ENCODE assay signal across 9 mouse cellular contexts in the genomic region with DNA sequence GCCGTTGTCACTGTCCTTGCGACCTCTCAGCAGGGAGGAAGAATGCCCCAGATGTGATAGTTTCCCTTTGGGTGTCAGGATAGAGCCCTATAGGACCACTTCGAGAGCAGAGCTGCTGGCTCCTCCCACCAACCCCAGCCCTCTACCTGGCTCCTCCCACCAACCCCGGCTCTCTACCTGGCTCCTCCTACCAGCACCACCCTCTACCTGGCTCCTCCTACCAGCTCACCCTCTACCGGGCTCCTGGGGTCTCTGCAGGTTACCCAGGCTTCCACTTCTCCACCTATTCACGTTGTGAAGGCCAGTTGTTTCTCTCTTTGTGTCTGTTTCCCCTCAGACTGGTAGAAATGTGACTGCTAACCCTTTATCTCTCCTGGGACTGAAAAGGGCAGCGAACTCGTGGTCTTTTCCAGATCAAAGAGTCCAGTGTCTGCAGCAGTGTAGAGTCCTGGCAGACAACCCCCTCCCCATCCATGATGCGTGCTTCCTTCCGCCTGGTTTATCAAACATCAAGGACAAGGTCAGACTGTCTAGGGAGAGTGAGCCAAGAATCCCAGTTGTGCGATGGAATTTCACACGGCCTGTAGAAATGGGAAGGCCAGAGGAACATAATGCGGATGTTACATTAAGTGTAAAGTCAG. TPM values are rescaled to one million over a fixed set of nuclear protein-coding genes. Genes with fewer than 3 reads are reported as not detected.
DNase-seq lines count a peak whose midpoint lies in the region; ATAC-seq and TF ChIP-seq lines count a peak whose summit lies in the region.
"Had no signal": no experiment of that assay in that cellular context is flagged by ENCODE, and none has a peak within 500 bp of the region (broad histone marks: within the 10 kb centered on the region; RNA-seq: fewer than 3 reads in every experiment).

No protein-coding gene starts in this region.

- peak; percentile 49 for DNase-seq in CD4-positive helper T cell, adult 2 months (ENCODE audit: low read depth, low spot score)
- DNase-seq in G1E (ENCODE audit: low spot score): peak; percentile 33
- peak; percentile 23 for DNase-seq in forelimb bud, embryonic 11.5 days (ENCODE audit: low read depth, low spot score)
- peak; percentile 32 for DNase-seq in liver, adult 2 months (ENCODE audit: extremely low read depth, low read depth, low spot score)
- peak; percentile 38 to 66 for DNase-seq in natural killer cell, adult 2 months (ENCODE audit: low spot score in 2 of 2)
- DNase-seq in frontal cortex, postnatal 25 days (ENCODE audit: low spot score in 2 of 2): no peak
- no peak for DNase-seq in urinary bladder, postnatal 14 days (ENCODE audit: low spot score)
- no peak for DNase-seq in urinary bladder, postnatal 36 days (ENCODE audit: low spot score in 2 of 2)

- no peak for TF ChIP-seq CTCF in G1E (IDR thresholded peaks at IDR 0.05; ENCODE audit: low read depth, low read length)
- no peak for TF ChIP-seq CTCF in liver, adult 2 months (IDR thresholded peaks at IDR 0.05; ENCODE audit: low read depth, low read length)

- no peaks in the 10 kb centered on the region for H3K79me2 ChIP-seq in liver, adult 2 months (ENCODE audit: control insufficient read depth, insufficient read depth, low read length)

- peaks cover 16% of the 10 kb centered on the region for H3K4me1 ChIP-seq in G1E (ENCODE audit: insufficient read depth, low read depth, low read length)
- peaks cover 4% of the 10 kb centered on the region; the same call in 1 of the 2 replicates for H3K4me1 ChIP-seq in liver, adult 2 months (ENCODE audit: control insufficient read depth, insufficient read depth, low read length)

- 38% methylated on average over 13 of the region's 13 CpGs for WGBS in liver, adult 2 months

- H3K27ac ChIP-seq in liver, adult 2 months (replicated peaks; ENCODE audit: insufficient read depth, low read depth, low read length): no peak overlapping the region

- no peak overlapping the region for H3K9ac ChIP-seq in liver, adult 2 months (ENCODE audit: low read depth, low read length)

- ATAC-seq in G1E (ENCODE audit: extremely low read depth, insufficient number of reproducible peaks, low FRiP score, poor library complexity, severe bottlenecking): peak; percentile 43; the same call in 1 of the 2 replicates

- no peak for TF ChIP-seq POLR2A in liver, adult 2 months (IDR thresholded peaks at IDR 0.05; ENCODE audit: extremely low read depth, insufficient read depth, low read length)

- no peaks in the 10 kb centered on the region for H3K36me3 ChIP-seq in G1E (replicated peaks)
- H3K36me3 ChIP-seq in liver, adult 2 months (ENCODE audit: control insufficient read depth, insufficient read depth, low read length): no peaks in the 10 kb centered on the region
- H3K36me3 ChIP-seq: embryonic facial prominence, embryonic 12.5 days had no signal

- H3K4me3 ChIP-seq in G1E (ENCODE audit: low read depth, low read length): no peak overlapping the region
- H3K4me3 ChIP-seq in liver, adult 2 months (ENCODE audit: insufficient read depth, low read depth, low read length): no peak overlapping the region

- peaks cover 41% of the 10 kb centered on the region for H3K27me3 ChIP-seq in G1E (ENCODE audit: insufficient read depth, low read length)
- no peaks in the 10 kb centered on the region for H3K27me3 ChIP-seq in liver, adult 2 months (ENCODE audit: control insufficient read depth, insufficient read depth, low read length)
- H3K27me3 ChIP-seq: embryonic facial prominence, embryonic 12.5 days had no signal

- H3K9me3 ChIP-seq in G1E (replicated peaks): no peaks in the 10 kb centered on the region
- H3K9me3 ChIP-seq: embryonic facial prominence, embryonic 12.5 days had no signal

RNA-seq across cellular contexts. Expression of a gene that starts 9.4 kb away (rescaled TPM):
- total RNA-seq in G1E (2014; fragmentation: Nextera tagmentation): 102 and 116 TPM in 2 replicates
- 64.8 and 72.8 TPM in 2 replicates for total RNA-seq in G1E (2017)
- 19.6 and 23.4 TPM in 2 replicates for polyA plus RNA-seq in G1E (2012)
- 22.0 and 31.7 TPM in 2 replicates for total RNA-seq in liver, adult 2 months (2014; rRNA removed)
- 33.9 and 41.4 TPM in 2 replicates for polyA plus RNA-seq in liver, adult 2 months (2012; rRNA removed)

RNA-seq across cellular contexts. Expression of a gene that starts 17.6 kb away (rescaled TPM):
- not detected in 2 replicates for total RNA-seq in G1E (2014; fragmentation: Nextera tagmentation)
- 0.41 TPM in 1 of 2 replicates, not detected in the other for total RNA-seq in G1E (2017)
- not detected in 2 replicates for polyA plus RNA-seq in G1E (2012)
- 7.3 and 8.9 TPM in 2 replicates for total RNA-seq in liver, adult 2 months (2014; rRNA removed)
- polyA plus RNA-seq in liver, adult 2 months (2012; rRNA removed): 11.5 and 15.9 TPM in 2 replicates

Comparison
In these comparisons a context has a peak if more than half of its experiments do, and no peak if none do; other contexts are left out.
1. DNase-seq: peak in CD4-positive helper T cell, adult 2 months (single experiment), G1E (single experiment), forelimb bud, embryonic 11.5 days (single experiment), liver, adult 2 months (single experiment) and natural killer cell, adult 2 months (2 of 2); none in frontal cortex, postnatal 25 days (0 of 2), urinary bladder, postnatal 14 days (single experiment) and urinary bladder, postnatal 36 days (0 of 2).